Mouse (Mus musculus) cortical plate, adult 2 months (tissue): ENCODE results near the gene Cpne4. TPM values are rescaled to one million over a fixed set of nuclear protein-coding genes. Genes with fewer than 3 reads are reported as not detected.

Experiments
- H3K27ac ChIP-seq: fragments of 200-500 bp; 2 replicates; pipeline ENCODE4 v1.5.1; 2012; ENCODE audit warnings: low read length, control low read depth, inconsistent platforms; ENCODE audit not compliant: insufficient read depth
- H3K4me1 ChIP-seq: fragments of 200-500 bp; 2 replicates; pipeline ENCODE4 v1.6.1; 2011; ENCODE audit warnings: low read length; ENCODE audit not compliant: control insufficient read depth, insufficient read depth
- H3K4me3 ChIP-seq: fragments of 200-500 bp; 2 replicates; pipeline ENCODE4 v1.5.1; 2011; ENCODE audit warnings: mild to moderate bottlenecking, low read length, control low read depth; ENCODE audit not compliant: insufficient read depth
- CTCF ChIP-seq: fragments of 200-500 bp; IDR thresholded peaks from 2 replicates; pipeline ENCODE4 v1.5.1; 2011; ENCODE audit warnings: mild to moderate bottlenecking, control low read depth, low read length; ENCODE audit not compliant: insufficient read depth; ENCODE audit errors: extremely low read depth
- POLR2A ChIP-seq: fragments of 200-500 bp; IDR thresholded peaks from 2 replicates; pipeline ENCODE4 v1.6.1; 2011; ENCODE audit warnings: mild to moderate bottlenecking, low read length, control low read depth; ENCODE audit not compliant: insufficient read depth; ENCODE audit errors: extremely low read depth
- polyA plus RNA-seq: library from polyadenylated mRNA; depleted of rRNA; stranded (reverse); fragments of >200 nt; gene quantifications from 2 replicates; pipeline ENCODE4 v1.2.3, GENCODE M21; 2012

The Cpne4 gene
- polyA plus RNA-seq, 1 experiment: 31.5 TPM

DNA sequence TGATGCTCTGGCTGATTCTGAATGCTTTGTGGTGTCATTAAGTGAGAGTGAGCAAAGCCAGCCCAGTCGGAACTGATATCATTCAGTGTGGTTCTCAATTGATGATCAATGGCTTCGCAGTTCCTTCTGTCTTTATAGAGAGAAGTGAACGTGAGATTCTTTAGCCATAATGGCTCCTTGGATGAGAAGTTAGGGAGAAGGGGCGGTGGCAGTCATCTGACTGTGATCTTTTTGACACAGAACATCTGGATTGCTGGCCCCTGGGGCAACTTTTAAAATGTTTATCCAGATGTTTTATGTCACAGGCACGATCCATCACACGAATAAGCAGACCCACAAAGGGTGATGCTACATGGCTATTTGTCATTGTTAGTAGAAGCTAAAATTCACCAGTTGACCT, 35.6 kb downstream of the Cpne4 start:
- TF ChIP-seq CTCF (no peak), POLR2A (no peak)
- H3K27ac ChIP-seq: no peak overlapping the region
- no peak overlapping the region for H3K4me3 ChIP-seq
- no peaks in the 10 kb centered on the region for H3K4me1 ChIP-seq

DNA sequence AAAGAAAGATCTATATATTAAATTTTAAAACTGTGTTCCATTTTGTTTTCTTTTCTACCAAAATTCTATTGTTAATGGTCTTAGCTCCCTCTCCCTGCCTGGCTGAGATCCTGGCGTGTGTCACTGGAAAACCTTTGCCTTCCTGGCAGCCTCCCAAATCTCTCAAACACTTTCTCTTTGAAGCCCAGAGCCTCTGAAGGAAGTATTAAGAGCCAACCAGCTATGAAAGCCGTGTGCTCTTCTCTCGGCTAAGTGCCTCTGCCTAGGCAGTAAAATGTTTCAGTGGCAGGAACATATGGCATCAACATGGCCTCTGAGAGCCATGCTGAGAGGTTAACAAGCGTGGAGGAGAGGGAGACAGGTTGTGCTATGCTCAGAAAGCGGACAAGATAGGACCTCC, 47.5 kb downstream of the Cpne4 start:
- Histone ChIP-seq H3K4me3 (no peak overlapping the region), H3K27ac (no peak overlapping the region), H3K4me1 (no peaks in the 10 kb centered on the region)
- no peak for TF ChIP-seq POLR2A
- TF ChIP-seq CTCF: no peak

DNA sequence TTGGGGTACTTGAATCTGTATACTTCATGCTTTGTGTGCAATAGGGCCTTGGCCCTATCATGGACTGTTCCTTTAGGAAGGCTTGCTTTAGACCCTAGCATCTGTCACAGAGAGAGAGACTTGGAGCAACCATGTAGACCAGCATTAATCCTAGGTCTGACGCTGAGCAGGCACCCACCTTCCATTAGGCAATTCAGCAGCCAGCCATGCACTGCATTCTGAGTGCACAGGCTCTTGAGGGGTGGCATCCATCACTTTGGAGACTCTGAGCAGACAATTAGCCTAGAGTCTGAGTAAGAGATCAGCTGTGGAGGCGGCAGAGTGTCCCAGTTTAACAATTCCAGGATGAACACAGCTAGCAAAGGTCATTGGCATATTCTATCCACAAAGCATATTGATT, 47.9 kb downstream of the Cpne4 start:
- H3K4me1 ChIP-seq: no peaks in the 10 kb centered on the region
- TF ChIP-seq POLR2A (no peak), CTCF (no peak)
- H3K4me3 ChIP-seq: no peak overlapping the region
- no peak overlapping the region for H3K27ac ChIP-seq

DNA sequence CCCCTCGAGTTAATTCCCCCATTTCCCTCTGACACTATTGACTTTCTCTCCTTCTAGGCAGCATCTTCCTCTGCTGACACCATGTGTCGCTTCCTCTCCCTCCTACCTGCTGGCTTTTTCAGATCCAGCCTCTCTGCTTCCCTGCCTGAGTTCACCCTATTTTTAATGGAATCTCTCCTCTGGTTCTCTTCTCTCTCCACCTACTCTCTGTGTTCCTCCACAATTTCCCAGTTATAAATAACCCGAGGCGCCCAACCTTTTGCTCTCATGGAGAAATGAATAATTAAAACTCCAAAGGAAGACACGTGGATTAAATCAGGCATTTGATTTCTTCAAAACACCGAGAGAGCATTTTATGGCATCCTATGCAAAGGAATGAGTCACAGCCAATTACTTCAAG, 65.4 kb downstream of the Cpne4 start:
- Histone ChIP-seq H3K27ac (peak overlapping the region; percentile 57; the same call in 1 of the 2 replicates), H3K4me3 (no peak overlapping the region), H3K4me1 (peaks cover 15% of the 10 kb centered on the region)
- no peak for TF ChIP-seq POLR2A
- TF ChIP-seq CTCF: no peak

DNA sequence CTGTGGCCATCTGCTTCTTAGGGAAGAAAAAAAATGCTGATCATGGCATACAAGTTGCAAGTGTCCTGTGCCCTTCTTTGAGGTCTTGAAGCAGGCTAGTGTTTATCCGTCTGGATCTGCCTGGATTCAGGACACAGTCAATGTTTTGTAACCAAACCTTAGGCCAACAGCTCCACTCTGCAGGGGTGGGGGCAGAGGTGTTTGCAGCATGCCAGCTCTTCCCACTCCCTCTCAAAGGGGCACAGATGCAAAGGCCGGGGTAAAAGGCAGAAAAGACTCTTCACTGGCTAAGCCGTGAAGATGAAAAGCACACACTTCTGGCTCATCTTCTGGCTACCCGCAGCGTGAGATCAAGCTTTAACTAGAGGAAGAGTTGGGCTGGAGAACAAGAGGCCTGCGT, 69.6 kb downstream of the Cpne4 start:
- H3K27ac ChIP-seq: no peak overlapping the region
- no peak overlapping the region for H3K4me3 ChIP-seq
- TF ChIP-seq POLR2A: no peak

DNA sequence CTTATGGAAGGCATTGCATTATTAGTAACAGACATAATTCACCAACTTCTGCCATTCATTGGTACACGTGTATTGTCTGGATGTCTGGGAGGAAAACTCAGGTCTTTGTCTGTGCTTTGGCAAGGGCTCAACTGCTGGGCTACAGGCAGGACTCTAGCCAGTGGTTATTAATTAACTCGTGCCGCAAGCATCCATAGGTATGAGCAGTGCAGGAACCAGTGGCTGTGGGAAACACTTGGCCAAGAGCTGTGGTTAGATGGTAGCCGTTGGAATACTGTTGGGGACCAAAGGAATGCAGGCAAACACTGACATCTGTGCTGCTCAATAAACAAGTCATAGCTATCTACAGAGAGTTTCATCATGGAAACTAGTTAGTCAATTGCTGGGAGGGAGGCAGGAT, 76.5 kb downstream of the Cpne4 start:
- Histone ChIP-seq H3K4me3 (no peak overlapping the region), H3K4me1 (no peaks in the 10 kb centered on the region), H3K27ac (no peak overlapping the region)
- no peak for TF ChIP-seq POLR2A
- no peak for TF ChIP-seq CTCF

More for the DNA sequence above, 69.6 kb downstream of the Cpne4 start:
- H3K4me1 ChIP-seq: peaks cover 15% of the 10 kb centered on the region

DNA sequence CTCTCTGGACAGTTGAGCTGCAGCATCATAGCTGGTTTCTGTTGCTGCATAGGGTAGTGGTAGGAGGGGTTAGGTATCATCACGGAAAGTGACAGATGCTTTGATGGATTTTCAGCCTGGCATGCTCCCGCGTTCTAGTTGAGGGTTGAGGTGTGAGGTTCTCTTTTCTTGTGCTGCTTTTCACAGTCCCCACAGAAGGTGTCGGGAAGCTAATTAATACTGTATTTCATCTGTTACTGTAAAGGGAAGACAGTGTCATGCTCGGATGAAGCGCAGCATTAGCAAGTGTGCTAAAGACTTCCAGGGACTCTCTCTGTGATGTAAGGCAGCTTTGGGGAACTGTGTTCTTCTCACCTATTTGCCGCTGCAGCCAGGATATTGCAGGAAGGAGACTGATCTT, 80.7 kb downstream of the Cpne4 start:
- no peak for TF ChIP-seq POLR2A
- TF ChIP-seq CTCF: no peak
- Histone ChIP-seq H3K27ac (no peak overlapping the region), H3K4me3 (no peak overlapping the region), H3K4me1 (no peaks in the 10 kb centered on the region)

DNA sequence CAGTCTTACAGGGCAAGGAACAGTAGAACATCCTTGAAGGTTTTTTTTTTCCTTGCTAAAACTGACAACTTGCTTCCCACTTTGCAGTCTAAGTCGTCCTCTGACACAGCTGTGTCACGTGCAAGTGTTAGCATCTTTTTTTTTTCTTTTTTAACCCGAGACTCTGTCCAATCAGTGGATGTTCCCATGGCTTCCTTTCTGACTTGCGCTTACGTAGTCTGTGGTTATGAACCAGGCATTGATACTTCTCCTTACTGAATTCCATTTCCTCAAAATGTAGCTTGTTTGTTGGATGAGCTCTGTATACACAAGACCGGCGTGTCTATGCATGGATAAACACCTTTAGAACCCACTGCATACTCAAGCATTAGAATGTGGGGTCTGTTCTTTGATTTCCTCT, 82.2 kb downstream of the Cpne4 start:
- TF ChIP-seq POLR2A (no peak), CTCF (no peak)
- H3K27ac ChIP-seq: no peak overlapping the region
- no peak overlapping the region for H3K4me3 ChIP-seq
- H3K4me1 ChIP-seq: no peaks in the 10 kb centered on the region

DNA sequence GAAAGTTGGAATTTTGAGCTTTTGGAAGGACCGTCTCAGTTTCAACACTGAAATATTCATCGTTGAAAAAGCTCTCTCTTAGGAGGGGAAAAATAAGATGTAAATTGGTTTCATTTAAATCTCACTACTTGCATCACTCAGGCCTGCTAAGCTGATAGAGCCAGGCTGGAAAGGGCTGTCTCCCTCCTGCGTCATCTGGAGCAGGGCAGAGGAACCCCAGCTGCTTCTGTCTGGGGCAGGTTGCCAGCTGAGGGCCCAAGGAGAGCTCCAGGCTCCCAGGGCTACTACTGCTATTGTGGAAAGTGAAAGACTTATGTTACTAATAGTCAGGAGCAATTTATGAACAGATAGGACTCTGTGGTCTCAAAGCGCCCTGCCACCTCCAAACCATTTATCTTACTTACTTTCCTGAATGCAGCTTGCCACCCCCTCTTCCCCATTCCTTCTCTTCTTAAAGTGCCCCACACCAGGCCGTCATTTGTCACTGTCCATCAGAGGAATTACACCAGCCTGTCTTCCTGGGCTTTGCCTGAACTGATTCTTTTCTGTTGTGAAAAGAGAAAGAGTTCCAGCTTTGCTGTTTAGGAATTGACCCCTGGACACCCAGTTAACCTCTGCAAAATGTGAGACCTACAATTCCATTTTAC, 99.4 kb downstream of the Cpne4 start:
- no peak for TF ChIP-seq CTCF
- TF ChIP-seq POLR2A: no peak
- H3K4me1 ChIP-seq: no peaks in the 10 kb centered on the region
- no peak overlapping the region for H3K4me3 ChIP-seq
- no peak overlapping the region for H3K27ac ChIP-seq

DNA sequence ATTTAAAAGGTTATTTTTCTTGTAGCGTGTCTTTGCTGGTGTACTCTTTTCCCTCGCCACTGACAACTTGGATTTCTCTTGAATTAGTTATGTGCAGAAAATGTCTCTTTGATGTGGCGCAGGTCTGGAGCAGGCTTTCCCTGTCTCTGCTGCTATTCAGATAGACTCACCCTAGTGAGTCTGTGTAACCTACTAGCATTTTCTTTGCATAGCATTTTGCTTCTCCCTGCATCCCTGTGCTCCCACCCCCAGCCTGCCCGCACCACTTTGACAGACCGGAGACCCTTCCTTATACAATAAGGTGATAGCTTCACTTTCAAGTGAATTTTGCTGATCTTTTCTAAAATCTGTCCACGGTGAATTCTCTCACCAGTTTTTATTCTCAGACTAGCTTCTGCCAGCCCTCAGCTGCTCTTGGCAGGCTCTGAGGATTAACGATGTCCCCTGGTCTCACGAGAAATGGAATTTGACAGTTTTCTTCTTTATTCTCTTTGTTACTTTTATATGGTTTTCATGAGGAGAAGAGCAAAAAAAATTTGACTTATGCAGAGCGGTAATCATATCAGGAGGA, 105.7 kb downstream of the Cpne4 start:
- no peak overlapping the region for H3K4me3 ChIP-seq

DNA sequence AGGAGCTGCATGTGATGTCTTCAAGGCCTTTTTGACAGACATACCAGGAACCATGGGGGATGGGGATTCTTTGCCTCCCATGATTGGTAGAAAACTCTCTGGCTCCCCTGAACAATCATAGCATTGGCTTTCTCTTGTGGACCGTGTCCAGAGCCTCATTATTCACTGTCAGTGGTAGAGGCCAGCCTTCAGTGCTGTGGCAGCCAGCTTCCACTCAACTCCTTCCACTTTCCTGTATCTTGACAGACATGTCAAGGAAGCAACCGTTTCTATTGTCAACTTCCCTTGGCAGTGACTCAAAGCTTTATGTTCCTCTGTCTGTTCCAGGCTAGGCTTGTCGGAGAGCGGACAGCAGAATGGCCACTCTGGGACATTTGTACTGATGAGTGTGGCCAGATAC, 112.7 kb downstream of the Cpne4 start:
- Histone ChIP-seq H3K4me1 (no peaks in the 10 kb centered on the region), H3K27ac (no peak overlapping the region), H3K4me3 (no peak overlapping the region)
- TF ChIP-seq CTCF: no peak

More for the DNA sequence above, 105.7 kb downstream of the Cpne4 start:
- TF ChIP-seq CTCF (no peak), POLR2A (no peak)
- no peak overlapping the region for H3K27ac ChIP-seq
- H3K4me1 ChIP-seq: no peaks in the 10 kb centered on the region
